Mouse (Mus musculus) forebrain, embryonic 14.5 days (tissue): ENCODE measurements at regions not wholly inside any gene's neighbourhood (a gene's known extent, or its start where the extent isn't known, plus 50 kb on each side); places are given as distances from the start of the nearest gene placed in this dataset.

Experiments
- ATAC-seq: fragments of 200-750 bp; cut with Nextera tagmentation; 2 replicates; pipeline ENCODE4 v1.8.0; 2017; ENCODE audit warnings: mild to moderate bottlenecking, moderate library complexity
- DNase-seq: peaks from one replicate; pipeline ENCODE4 v3.0.0-alpha.2; 2015; ENCODE audit warnings: low spot score
- H3K27ac ChIP-seq: fragments of 300-500 bp; sonication (generic); 2 replicates; pipeline ENCODE4 v1.5.1; 2014; ENCODE audit warnings: low read depth, mild to moderate bottlenecking, control low read depth, low read length, moderate library complexity
- H3K27me3 ChIP-seq: fragments of 300-500 bp; sonication (generic); replicated peaks from 2 replicates; pipeline ENCODE4 v1.6.1; 2014; ENCODE audit warnings: low read length, control low read depth, mixed read lengths; ENCODE audit not compliant: control insufficient read depth, insufficient read depth
- H3K36me3 ChIP-seq: fragments of 300-500 bp; sonication (generic); 2 replicates; pipeline ENCODE4 v1.6.1; 2014; ENCODE audit warnings: low read length, control low read depth; ENCODE audit not compliant: control insufficient read depth, insufficient read depth
- H3K4me1 ChIP-seq: fragments of 300-500 bp; sonication (generic); 2 replicates; pipeline ENCODE4 v1.6.1; 2014; ENCODE audit warnings: antibody characterized with exemption, low read length, control low read depth; ENCODE audit not compliant: control insufficient read depth, insufficient read depth
- H3K4me2 ChIP-seq: fragments of 300-500 bp; sonication (generic); 2 replicates; pipeline ENCODE4 v1.6.1; 2014; ENCODE audit warnings: mild to moderate bottlenecking, control low read depth, low read length
- H3K4me3 ChIP-seq: fragments of 300-500 bp; sonication (generic); 2 replicates; pipeline ENCODE4 v1.5.1; 2014; ENCODE audit warnings: low read depth, low read length, control low read depth
- H3K9ac ChIP-seq: fragments of 300-500 bp; sonication (generic); 2 replicates; pipeline ENCODE4 v1.6.1; 2014; ENCODE audit warnings: mild to moderate bottlenecking, low read length, control low read depth, moderate library complexity
- H3K9me3 ChIP-seq: fragments of 300-500 bp; sonication (generic); replicated peaks from 2 replicates; pipeline ENCODE4 v1.6.1; 2016; ENCODE audit warnings: low read length, control low read depth, mixed read lengths; ENCODE audit not compliant: control insufficient read depth
- WGBS: fragments of 180-500 bp; shearing (Covaris S2); extraction: QIAGEN DNeasy Blood & Tissue Kit; methylation state at CpG from one replicate; pipeline ENCODE4 v1.1.7; 2014; 5-methylcytosine and 5-hydroxymethylcytosine counted together

DNA sequence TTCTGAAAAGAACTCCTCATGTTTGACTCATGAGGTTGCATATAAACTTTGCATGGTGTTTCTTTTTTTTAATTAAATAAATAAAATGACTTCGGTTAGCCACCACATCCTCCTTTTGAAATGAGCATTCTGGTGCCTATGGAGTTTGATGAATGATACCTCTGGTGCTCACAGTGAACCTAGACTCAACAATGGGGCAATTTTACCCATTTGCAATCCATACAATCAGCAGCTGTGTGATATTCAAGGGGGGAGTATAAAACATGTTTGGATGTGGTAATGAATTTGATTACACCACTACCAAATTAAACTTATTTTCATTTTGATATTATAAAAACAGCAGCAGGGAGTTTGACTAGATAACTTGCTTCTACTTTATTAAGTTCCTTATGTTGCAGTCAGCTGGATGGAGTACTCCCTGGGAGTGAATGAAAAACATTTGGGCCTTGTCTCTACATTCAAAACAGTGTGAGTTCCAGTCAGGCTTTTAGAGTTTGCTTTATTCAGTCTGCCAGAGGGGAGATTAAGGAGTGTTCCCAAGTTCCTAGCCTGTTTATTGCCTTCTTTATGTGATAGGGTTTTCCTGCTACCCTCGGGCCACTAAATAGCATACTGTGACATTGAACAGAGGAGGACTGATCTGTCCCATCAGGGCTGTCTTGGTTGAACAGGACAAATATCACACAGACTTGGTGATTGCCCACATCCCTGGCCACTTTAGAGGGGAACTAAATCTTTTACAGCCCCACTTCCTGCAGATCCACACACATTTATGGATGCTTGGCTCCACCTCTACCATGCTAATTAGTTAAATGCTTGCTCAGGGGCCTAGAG lies 195.5 kb upstream of the Zfp804b start:
- H3K36me3 ChIP-seq = no peaks in the 10 kb centered on the region
- H3K27me3 ChIP-seq = no peaks in the 10 kb centered on the region
- no peak overlapping the region for H3K4me2 ChIP-seq
- 63% methylated on average over 2 of the region's 2 CpGs for WGBS
- H3K9ac ChIP-seq = no peak overlapping the region
- H3K4me3 ChIP-seq = no peak overlapping the region
- no peak for DNase-seq
- H3K9me3 ChIP-seq = no peaks in the 10 kb centered on the region
- no peak overlapping the region for H3K27ac ChIP-seq
- ATAC-seq = no peak
- H3K4me1 ChIP-seq = no peaks in the 10 kb centered on the region

DNA sequence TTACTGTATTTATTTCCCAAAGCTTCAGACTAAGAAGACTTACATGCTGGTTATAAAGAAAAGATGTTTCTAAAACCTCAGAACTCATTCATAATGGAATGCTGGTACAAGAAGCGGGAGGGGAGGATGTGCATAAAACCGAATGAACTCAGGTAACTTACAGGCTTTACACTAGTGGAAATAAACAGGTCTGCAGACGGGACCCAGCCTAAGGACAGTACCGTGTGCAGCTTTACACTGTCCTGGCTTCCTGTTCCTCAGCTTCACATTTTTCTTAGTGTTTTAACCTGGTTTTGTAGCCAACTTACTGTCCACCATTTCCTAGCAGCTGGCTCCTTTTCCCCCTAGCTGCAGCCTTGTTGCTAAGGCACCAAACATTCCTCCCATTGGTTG lies 196.1 kb upstream of the Zfp804b start:
- no peaks in the 10 kb centered on the region for H3K27me3 ChIP-seq
- no peaks in the 10 kb centered on the region for H3K36me3 ChIP-seq
- DNase-seq (no peak), ATAC-seq (no peak)
- no peak overlapping the region for H3K4me3 ChIP-seq
- no peaks in the 10 kb centered on the region for H3K4me1 ChIP-seq
- H3K4me2 ChIP-seq = no peak overlapping the region
- WGBS = 84% methylated on average over 4 of the region's 4 CpGs
- no peaks in the 10 kb centered on the region for H3K9me3 ChIP-seq
- H3K9ac ChIP-seq = no peak overlapping the region
- H3K27ac ChIP-seq = no peak overlapping the region

DNA sequence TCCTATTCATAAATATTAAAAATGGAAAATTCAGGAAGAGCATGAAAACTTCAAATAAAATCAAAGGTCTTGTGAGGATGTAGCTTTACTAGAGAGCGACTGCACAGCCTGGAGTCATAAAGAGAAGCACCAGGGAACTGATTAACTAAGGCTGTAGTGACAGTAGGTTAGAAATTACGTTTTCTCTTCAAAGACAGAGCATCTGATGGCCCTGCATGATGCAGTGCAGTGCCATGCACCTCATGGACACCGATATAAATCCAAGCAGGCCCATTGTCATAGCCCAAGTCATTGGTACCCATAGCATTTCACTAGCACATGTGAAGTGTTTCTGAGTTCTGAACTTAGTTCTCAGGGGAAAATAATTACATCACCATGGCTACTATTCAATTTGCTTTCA lies 199.3 kb upstream of the Zfp804b start:
- DNase-seq = no peak
- H3K36me3 ChIP-seq = no peaks in the 10 kb centered on the region
- no peak overlapping the region for H3K27ac ChIP-seq
- no peak overlapping the region for H3K4me3 ChIP-seq
- H3K9ac ChIP-seq = no peak overlapping the region
- no peak for ATAC-seq
- 70% methylated on average over 3 of the region's 3 CpGs for WGBS
- H3K27me3 ChIP-seq = no peaks in the 10 kb centered on the region
- no peaks in the 10 kb centered on the region for H3K9me3 ChIP-seq
- H3K4me2 ChIP-seq = no peak overlapping the region
- no peaks in the 10 kb centered on the region for H3K4me1 ChIP-seq

DNA sequence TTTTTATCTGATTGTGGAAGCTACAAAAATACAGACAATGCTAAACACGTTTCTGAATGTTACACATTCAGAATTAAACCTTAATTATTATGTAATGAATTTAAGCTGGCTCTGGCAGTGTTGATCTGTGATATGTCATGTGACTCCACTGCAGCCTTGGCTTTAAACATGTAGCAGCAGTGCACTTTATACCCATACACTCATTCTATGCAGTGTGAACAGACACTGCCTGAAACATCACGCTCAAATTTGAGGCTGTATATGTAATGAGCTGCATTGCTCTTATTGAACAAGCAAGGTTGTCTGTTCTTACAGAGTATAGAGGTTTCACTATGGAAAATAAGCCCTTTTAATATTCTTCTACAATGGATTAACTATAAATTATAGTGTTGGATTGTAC lies 235.9 kb upstream of the Zfp804b start:
- H3K4me3 ChIP-seq = no peak overlapping the region
- ATAC-seq (no peak), DNase-seq (peak; percentile 4)

DNA sequence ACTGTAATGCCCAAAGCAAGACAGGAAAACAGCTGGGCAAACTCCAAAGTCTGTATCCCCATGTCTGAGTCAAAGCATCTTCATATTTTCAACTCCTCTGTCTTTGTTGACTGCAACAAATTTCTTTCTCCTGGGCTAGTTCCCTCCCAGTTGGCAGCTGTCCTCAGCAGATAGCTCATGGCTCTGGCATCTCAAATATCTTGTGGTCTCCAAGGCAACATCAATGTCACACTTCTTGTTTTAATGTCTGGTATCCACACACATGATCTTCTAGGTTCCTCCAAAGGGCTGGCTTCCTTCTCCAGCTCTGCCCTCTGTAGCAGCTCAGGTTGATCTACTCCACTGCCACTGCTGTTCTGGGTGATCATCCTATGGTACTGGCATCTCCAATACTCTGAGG lies 242.0 kb upstream of the Zfp804b start:
- no peak for DNase-seq
- ATAC-seq = no peak
- Histone ChIP-seq H3K4me3 (no peak overlapping the region), H3K4me2 (no peak overlapping the region), H3K36me3 (no peaks in the 10 kb centered on the region), H3K9me3 (no peaks in the 10 kb centered on the region), H3K27ac (no peak overlapping the region), H3K4me1 (no peaks in the 10 kb centered on the region), H3K27me3 (no peaks in the 10 kb centered on the region), H3K9ac (no peak overlapping the region)

More for the DNA sequence above, 235.9 kb upstream of the Zfp804b start:
- no peaks in the 10 kb centered on the region for H3K27me3 ChIP-seq
- no peak overlapping the region for H3K27ac ChIP-seq
- no peaks in the 10 kb centered on the region for H3K4me1 ChIP-seq
- no peaks in the 10 kb centered on the region for H3K9me3 ChIP-seq
- WGBS = 62% methylated on average over 2 of the region's 2 CpGs
- H3K9ac ChIP-seq = no peak overlapping the region
- no peaks in the 10 kb centered on the region for H3K36me3 ChIP-seq
- no peak overlapping the region for H3K4me2 ChIP-seq

DNA sequence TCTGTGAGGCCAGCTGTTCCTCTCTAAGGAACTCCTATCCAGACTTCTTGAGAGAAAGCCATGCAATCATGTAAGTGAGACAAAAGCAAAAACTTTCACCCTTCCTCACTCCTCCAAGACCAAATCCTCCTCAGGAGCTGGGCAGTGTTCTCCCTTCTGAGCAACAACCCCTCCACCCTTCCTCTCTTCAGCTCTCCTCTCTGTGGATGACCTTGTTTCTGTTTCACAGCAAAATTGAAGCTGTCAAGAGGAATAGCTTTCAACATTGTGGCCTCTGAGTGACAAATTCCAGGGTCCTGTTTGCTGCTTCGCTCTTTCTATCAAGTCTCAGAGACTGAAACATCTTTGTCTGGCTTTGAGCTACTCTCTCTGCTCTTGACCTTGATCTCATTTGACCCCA lies 255.9 kb upstream of the Zfp804b start:
- 92% methylated on average over 1 of the region's 1 CpGs for WGBS
- H3K36me3 ChIP-seq = no peaks in the 10 kb centered on the region
- no peak overlapping the region for H3K9ac ChIP-seq
- no peaks in the 10 kb centered on the region for H3K9me3 ChIP-seq
- H3K27me3 ChIP-seq = no peaks in the 10 kb centered on the region
- no peak overlapping the region for H3K4me3 ChIP-seq
- ATAC-seq = no peak
- no peak overlapping the region for H3K27ac ChIP-seq
- no peak overlapping the region for H3K4me2 ChIP-seq
- no peaks in the 10 kb centered on the region for H3K4me1 ChIP-seq
- no peak for DNase-seq

DNA sequence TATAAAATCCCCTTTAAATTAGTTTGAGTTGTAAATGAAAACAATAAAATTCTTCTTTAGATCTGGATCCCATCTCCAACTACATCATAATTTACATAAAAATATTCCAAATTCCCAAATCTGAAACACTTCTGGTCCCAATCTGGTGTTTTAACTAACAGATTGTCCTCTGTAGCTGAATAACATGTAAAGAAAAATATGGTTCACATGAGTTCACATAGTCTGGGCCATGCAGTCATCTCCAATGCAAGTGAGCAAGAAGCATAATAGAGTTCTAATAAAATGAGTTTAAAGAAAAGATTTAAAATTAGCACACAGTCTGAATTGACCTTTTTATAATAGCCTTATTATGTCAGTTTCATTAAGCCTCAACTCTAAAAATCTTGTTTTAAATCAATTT lies 263.0 kb upstream of the Zfp804b start:
- Histone ChIP-seq H3K36me3 (no peaks in the 10 kb centered on the region), H3K4me3 (no peak overlapping the region), H3K4me2 (no peak overlapping the region), H3K4me1 (no peaks in the 10 kb centered on the region), H3K27ac (no peak overlapping the region), H3K27me3 (no peaks in the 10 kb centered on the region), H3K9me3 (no peaks in the 10 kb centered on the region), H3K9ac (no peak overlapping the region)
- DNase-seq = peak; percentile 0
- ATAC-seq = no peak

DNA sequence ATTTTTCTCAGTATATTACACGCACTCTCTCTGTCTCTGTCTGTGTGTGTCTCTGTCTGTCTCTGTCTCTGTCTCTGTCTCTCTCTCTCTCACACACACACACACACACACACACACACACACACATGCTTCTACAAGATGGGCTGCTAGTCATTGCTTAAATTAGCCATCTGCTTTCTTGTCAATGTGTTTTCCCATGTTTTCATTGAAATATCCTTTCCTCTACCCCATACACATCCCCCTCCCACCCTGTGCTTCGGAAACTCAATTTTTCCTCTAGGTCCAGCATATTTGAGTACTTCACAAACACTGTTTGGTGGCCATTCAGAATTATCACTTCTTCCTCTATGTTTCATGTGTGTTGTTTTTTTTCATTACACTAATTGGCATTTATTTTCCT lies 263.4 kb upstream of the Zfp804b start:
- Histone ChIP-seq H3K9me3 (no peaks in the 10 kb centered on the region), H3K4me3 (no peak overlapping the region), H3K27ac (no peak overlapping the region), H3K9ac (no peak overlapping the region), H3K4me1 (no peaks in the 10 kb centered on the region), H3K36me3 (no peaks in the 10 kb centered on the region), H3K27me3 (no peaks in the 10 kb centered on the region), H3K4me2 (no peak overlapping the region)
- WGBS = 91% methylated on average over 2 of the region's 2 CpGs
- ATAC-seq (no peak; the same call in 1 of the 2 replicates), DNase-seq (no peak)

DNA sequence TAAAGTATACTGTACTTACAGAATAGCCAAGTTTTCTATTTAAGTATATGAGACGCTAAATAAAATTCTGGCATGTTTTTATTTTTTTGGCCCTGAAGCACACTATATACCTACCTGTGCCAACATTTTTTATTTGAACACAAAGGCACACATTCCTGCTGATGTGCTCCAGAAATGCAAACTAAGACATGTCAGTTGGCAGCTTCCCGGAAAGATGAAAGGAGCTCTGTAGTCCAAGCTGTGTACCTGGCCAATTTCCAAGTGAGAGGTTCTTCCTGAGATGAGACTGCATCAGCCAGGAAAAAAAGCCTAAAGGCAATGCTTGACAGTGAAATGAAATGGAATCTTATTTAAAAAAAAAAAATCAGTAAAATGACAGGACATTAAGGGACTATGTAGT lies 305.0 kb upstream of the Steap4 start:
- H3K4me3 ChIP-seq = no peak overlapping the region
- no peak overlapping the region for H3K4me2 ChIP-seq
- H3K36me3 ChIP-seq = no peaks in the 10 kb centered on the region
- peak; percentile 90 for ATAC-seq
- no peaks in the 10 kb centered on the region for H3K27me3 ChIP-seq
- no peaks in the 10 kb centered on the region for H3K9me3 ChIP-seq
- 44% methylated on average over 2 of the region's 2 CpGs for WGBS
- no peak overlapping the region for H3K27ac ChIP-seq
- H3K4me1 ChIP-seq = no peaks in the 10 kb centered on the region
- no peak overlapping the region for H3K9ac ChIP-seq
- peak; percentile 82 for DNase-seq
